Mouse (Mus musculus): ENCODE data around the gene Med15. TPM values are rescaled to one million over a fixed set of nuclear protein-coding genes. Genes with fewer than 3 reads are reported as not detected.

Med15 gene
- polyA plus RNA-seq, 1 experiment = 96.9 TPM

DNA sequence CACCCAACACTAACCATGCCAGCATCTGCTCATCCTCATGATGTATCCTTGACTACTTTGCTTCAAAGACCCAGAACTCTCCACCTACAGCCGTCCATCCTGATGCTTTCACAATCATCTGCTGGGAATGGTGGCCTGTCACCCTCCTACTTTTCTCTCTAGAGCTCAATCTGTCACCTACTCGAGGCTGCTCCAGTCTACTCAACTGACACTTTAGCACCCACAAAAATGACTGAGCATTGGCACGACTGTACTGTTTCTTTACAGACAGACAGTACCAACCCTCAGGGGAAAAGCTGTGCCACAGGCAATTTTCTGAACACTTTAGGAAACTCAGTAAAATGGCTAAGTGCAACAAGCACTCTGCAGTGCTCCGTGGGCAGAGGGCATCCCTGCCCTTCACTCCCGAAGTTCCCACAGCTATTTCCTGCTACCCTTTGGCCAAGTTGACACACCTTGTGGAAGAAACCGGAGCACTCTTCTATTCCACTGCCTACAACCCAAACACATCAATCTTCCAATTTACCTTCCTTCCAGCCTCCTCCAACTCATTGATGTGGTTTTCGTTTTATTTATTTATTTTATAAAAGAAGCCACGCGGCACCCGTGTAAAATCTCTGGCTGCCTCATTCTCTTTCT lies 10.8 kb downstream of the Med15 start:
- 2% methylated on average over 10 of the region's 10 CpGs for WGBS
- H3K4me1 ChIP-seq (ENCODE audit: control insufficient read depth, insufficient read depth, low read length) = peaks cover 9% of the 10 kb centered on the region
- no peak for TF ChIP-seq CTCF (IDR thresholded peaks at IDR 0.05; ENCODE audit: insufficient read depth, low read length)
- DNase-seq = no peak
- peak overlapping the region; percentile 82 for H3K4me3 ChIP-seq (replicated peaks; ENCODE audit: extremely low read depth, low read depth, low read length)

DNA sequence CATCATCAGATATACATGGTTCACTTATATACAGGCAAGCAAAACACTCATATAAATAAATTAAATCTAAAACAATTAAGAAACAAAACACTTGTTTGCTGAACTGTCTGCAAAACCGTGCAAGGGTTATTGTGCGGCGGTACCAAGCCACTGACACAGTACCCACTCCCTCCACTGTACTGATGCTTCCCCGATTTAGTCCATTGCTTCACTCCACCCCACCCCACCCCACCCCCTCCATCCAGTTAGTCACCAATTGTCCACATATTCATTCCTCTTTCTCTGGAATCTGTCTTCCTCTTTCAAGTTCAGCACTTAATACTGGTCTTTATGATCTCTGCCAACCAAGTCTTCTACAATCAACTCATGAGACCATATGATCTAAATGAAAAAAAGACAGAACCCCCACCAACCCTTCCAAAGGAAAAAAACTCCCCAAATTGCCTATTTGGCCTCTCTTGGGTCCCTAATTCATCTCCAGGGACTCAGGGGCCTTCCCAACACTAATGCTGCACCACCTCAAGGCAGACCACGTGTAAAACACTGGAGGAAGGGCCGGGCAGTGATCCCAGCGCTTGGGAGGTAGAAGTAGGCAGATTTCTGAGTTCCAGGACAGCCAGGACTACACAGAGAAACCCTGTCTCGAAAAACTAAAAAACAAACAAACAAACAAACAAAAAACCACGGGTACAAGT lies 11.4 kb downstream of the Med15 start:
- WGBS = 44% methylated on average over 9 of the region's 9 CpGs
- Histone ChIP-seq H3K4me1 (ENCODE audit: control insufficient read depth, insufficient read depth, low read length) (peaks cover 11% of the 10 kb centered on the region), H3K4me3 (replicated peaks; ENCODE audit: extremely low read depth, low read depth, low read length) (no peak overlapping the region)
- no peak for TF ChIP-seq CTCF (IDR thresholded peaks at IDR 0.05; ENCODE audit: insufficient read depth, low read length)
- TF ChIP-seq POLR2A (IDR thresholded peaks at IDR 0.05; ENCODE audit: borderline replicate concordance, extremely low read depth, low read depth, low read length) = no peak
- no peak for DNase-seq

DNA sequence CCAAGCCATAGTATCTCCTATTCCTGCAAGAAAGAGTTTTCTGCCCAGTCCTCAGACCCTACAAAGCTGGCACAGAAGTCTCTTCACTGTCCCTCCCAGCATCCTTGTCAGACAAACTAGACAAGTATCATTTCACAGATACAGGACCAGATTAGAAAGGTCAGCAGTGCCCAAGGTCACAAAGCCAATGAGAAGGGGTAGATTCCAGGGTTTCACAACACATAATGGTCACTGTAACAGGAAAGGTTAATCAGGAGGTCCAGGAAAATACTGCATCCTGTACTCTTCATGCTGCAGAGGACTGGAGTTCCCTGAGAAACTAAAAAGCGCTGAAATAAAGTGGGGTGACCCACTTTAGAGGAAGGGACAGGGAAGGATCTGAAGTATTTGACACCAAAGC lies 14.9 kb downstream of the Med15 start:
- TF ChIP-seq CTCF (IDR thresholded peaks at IDR 0.05; ENCODE audit: insufficient read depth, low read length) (no peak), POLR2A (IDR thresholded peaks at IDR 0.05; ENCODE audit: borderline replicate concordance, extremely low read depth, low read depth, low read length) (no peak)
- Histone ChIP-seq H3K4me1 (ENCODE audit: control insufficient read depth, insufficient read depth, low read length) (peaks cover 11% of the 10 kb centered on the region), H3K4me3 (replicated peaks; ENCODE audit: extremely low read depth, low read depth, low read length) (no peak overlapping the region)
- DNase-seq = no peak
- WGBS = 63% methylated on average over 1 of the region's 1 CpGs

DNA sequence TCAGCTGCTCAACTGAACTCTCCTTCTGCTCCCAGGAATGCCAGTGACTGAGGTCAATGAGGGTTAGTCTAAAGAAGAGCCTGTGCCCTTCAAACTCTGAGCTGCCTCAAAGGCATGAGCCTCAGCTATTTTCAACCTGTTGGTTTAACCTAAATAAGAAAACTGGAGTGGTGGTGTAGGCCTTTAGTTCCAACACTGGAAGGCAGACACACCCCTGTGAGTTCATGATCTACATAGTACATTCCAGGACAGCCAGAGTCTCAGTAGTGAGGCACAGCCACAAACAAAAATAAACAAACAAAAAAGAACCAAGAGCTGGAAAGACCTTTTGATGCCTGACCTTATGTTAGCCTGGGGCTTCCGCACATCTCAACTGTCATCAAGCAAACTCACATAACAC lies 25.1 kb downstream of the Med15 start:
- H3K4me1 ChIP-seq (ENCODE audit: control insufficient read depth, insufficient read depth, low read length) = no peaks in the 10 kb centered on the region; the same call in 1 of the 2 replicates
- WGBS = 70% methylated on average over 1 of the region's 1 CpGs
- TF ChIP-seq POLR2A (IDR thresholded peaks at IDR 0.05; ENCODE audit: borderline replicate concordance, extremely low read depth, low read depth, low read length) (no peak), CTCF (IDR thresholded peaks at IDR 0.05; ENCODE audit: insufficient read depth, low read length) (no peak)
- no peak overlapping the region for H3K4me3 ChIP-seq (replicated peaks; ENCODE audit: extremely low read depth, low read depth, low read length)
- no peak for DNase-seq

DNA sequence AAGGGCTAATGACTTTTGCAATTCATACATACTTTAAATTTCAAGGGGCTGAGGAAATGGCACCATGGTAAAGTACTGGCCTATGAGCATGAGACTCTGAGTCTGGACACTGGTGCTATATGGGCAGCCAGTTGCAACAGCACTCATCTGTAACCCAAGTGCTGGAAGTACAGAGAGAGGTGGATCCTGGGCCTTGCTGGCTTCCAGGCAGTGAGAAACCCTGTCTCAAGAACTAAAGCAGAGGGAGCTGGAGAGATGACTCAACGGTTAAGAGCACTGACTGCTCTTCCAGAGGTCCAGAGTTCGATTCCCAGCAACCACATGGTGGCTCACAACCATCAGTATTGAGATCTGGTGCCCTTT lies 31.7 kb downstream of the Med15 start:
- no peaks in the 10 kb centered on the region for H3K4me1 ChIP-seq (ENCODE audit: control insufficient read depth, insufficient read depth, low read length)
- no peak for TF ChIP-seq CTCF (IDR thresholded peaks at IDR 0.05; ENCODE audit: insufficient read depth, low read length)
- TF ChIP-seq POLR2A (IDR thresholded peaks at IDR 0.05; ENCODE audit: borderline replicate concordance, extremely low read depth, low read depth, low read length) = no peak
- WGBS = 84% methylated on average over 2 of the region's 2 CpGs
- no peak overlapping the region for H3K4me3 ChIP-seq (replicated peaks; ENCODE audit: extremely low read depth, low read depth, low read length)
- DNase-seq = no peak

DNA sequence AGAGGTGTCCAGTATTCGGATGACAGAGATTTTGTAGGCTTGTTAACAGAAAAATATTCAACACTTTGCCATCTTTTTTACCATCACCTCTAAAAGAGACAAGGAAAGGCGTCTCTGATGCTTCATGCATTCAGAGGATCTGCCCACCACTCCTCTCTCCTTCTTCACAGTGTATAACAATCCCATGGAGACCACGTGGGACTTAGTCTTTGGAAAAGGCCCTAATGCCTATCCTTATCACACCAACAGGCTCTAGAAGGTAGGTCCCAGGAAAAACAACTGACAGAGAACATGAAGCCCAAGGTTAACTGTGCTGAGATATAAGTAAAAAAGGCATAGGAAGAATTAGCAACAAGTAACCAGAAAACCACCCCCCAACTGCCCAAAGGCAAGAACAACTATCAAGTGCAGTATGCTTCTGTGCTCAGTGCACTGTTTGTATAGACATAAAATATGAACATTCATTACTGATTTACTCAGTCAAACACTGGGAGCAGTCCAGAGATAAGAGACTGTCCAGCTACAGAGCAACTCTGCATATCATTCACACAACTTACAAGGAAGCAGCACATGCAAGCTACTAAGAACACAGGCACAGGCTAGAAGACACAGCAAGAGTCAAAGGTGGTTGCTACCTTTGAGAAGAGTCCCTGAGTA lies 32.2 kb downstream of the Med15 start:
- DNase-seq = no peak
- WGBS = 85% methylated on average over 3 of the region's 3 CpGs
- Histone ChIP-seq H3K4me1 (ENCODE audit: control insufficient read depth, insufficient read depth, low read length) (no peaks in the 10 kb centered on the region), H3K4me3 (replicated peaks; ENCODE audit: extremely low read depth, low read depth, low read length) (no peak overlapping the region)
- TF ChIP-seq CTCF (IDR thresholded peaks at IDR 0.05; ENCODE audit: insufficient read depth, low read length) (no peak), POLR2A (IDR thresholded peaks at IDR 0.05; ENCODE audit: borderline replicate concordance, extremely low read depth, low read depth, low read length) (no peak)

DNA sequence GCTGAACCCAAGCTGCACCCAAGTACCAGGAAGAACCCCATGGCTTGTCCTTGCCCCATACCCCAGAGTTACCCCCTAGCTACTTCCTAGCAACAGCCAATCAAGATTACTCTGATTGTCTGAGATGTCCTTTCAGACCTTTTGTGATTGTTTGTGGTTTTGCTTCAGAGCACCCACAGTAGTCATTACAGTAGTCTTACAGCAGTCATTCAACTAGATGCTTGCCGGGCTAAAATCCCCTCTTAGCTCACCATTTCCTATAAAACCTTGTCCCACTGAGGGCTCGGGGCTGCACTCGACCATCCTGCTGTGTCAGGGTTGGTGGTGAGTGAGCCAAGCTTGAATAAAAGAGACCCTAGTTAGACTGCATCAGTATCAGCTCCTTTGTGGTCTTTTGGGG lies 37.8 kb downstream of the Med15 start:
- WGBS = 90% methylated on average over 3 of the region's 3 CpGs
- no peak overlapping the region for H3K4me3 ChIP-seq (replicated peaks; ENCODE audit: extremely low read depth, low read depth, low read length)
- no peak for DNase-seq
- H3K4me1 ChIP-seq (ENCODE audit: control insufficient read depth, insufficient read depth, low read length) = no peaks in the 10 kb centered on the region
- TF ChIP-seq POLR2A (IDR thresholded peaks at IDR 0.05; ENCODE audit: borderline replicate concordance, extremely low read depth, low read depth, low read length) (no peak), CTCF (IDR thresholded peaks at IDR 0.05; ENCODE audit: insufficient read depth, low read length) (no peak)

DNA sequence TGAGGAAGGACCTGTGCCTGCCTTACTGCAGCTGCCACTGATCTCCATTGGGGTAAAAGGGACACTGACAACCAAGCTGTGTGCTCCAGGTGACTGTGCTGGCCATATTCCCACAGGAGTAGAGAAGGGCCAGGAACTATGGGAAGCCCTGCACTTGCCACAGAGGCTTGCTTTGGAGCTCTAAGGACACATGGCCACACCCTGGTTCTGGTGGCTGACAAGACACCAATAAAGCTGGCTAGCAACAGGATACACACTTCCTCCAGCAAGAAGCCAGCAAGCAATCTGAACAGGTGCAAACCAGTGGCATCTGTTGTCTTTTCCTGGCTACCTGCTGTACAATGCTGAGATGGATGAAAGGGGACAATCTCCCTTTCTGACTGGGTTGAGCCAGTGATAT lies 62.8 kb downstream of the Med15 start:
- TF ChIP-seq CTCF (IDR thresholded peaks at IDR 0.05; ENCODE audit: insufficient read depth, low read length) (no peak), POLR2A (IDR thresholded peaks at IDR 0.05; ENCODE audit: borderline replicate concordance, extremely low read depth, low read depth, low read length) (no peak)
- DNase-seq = no peak
- Histone ChIP-seq H3K4me3 (replicated peaks; ENCODE audit: extremely low read depth, low read depth, low read length) (no peak overlapping the region), H3K4me1 (ENCODE audit: control insufficient read depth, insufficient read depth, low read length) (no peaks in the 10 kb centered on the region)

DNA sequence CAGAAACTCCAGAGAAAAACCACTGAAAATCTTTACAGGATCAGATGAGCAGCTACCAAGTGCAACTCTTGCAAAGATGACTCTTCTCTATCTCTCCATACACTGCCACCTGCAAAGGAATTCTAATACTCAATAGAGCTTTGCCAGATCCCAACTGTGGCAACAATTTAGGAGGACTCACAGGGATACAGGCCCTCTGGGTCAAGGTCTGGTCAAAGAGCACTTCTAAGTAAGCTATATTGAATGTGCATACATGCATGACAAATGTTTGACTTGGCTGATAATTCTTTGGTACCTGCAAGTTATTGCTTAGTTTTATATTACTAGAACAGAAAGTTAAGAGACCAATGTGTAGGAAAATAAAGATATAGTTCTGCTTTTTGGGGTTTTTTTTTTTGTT lies 67.1 kb downstream of the Med15 start:
- no peak overlapping the region for H3K4me3 ChIP-seq (replicated peaks; ENCODE audit: extremely low read depth, low read depth, low read length)
- TF ChIP-seq CTCF (IDR thresholded peaks at IDR 0.05; ENCODE audit: insufficient read depth, low read length) (no peak), POLR2A (IDR thresholded peaks at IDR 0.05; ENCODE audit: borderline replicate concordance, extremely low read depth, low read depth, low read length) (no peak)
- no peaks in the 10 kb centered on the region for H3K4me1 ChIP-seq (ENCODE audit: control insufficient read depth, insufficient read depth, low read length)
- DNase-seq = no peak
